Mouse (Mus musculus) hindbrain, postnatal 0 days (tissue): ENCODE results near the gene Ecm1. TPM values are rescaled to one million over a fixed set of nuclear protein-coding genes. Genes with fewer than 3 reads are reported as not detected.

ENCODE experiments used
- ATAC-seq: fragments of 200-750 bp; cut with Nextera tagmentation; 2 replicates; pipeline ENCODE4 v1.8.0; 2017; ENCODE audit warnings: mild to moderate bottlenecking, moderate TSS enrichment, moderate library complexity
- DNase-seq: peaks from one replicate; pipeline ENCODE4 v3.0.0-alpha.2; 2015; ENCODE audit warnings: low spot score
- H3K27ac ChIP-seq: fragments of 300-500 bp; sonication (generic); 2 replicates; pipeline ENCODE4 v1.5.1; 2014; ENCODE audit warnings: mild to moderate bottlenecking
- H3K27me3 ChIP-seq: fragments of 300-500 bp; sonication (generic); 2 replicates; pipeline ENCODE4 v1.6.1; 2014; ENCODE audit warnings: low read length, mixed read lengths; ENCODE audit not compliant: insufficient read depth
- H3K36me3 ChIP-seq: fragments of 300-500 bp; sonication (generic); 2 replicates; pipeline ENCODE4 v1.6.1; 2014; ENCODE audit warnings: low read length, mixed read lengths; ENCODE audit not compliant: insufficient read depth
- H3K4me1 ChIP-seq: fragments of 300-500 bp; sonication (generic); 2 replicates; pipeline ENCODE4 v1.6.1; 2014; ENCODE audit warnings: antibody characterized with exemption, low read length, mixed read lengths; ENCODE audit not compliant: insufficient read depth
- H3K4me2 ChIP-seq: fragments of 300-500 bp; sonication (generic); 2 replicates; pipeline ENCODE4 v1.6.1; 2014; ENCODE audit warnings: low read depth, mild to moderate bottlenecking, low read length, moderate library complexity, mixed read lengths
- H3K4me3 ChIP-seq: fragments of 300-500 bp; sonication (generic); 2 replicates; pipeline ENCODE4 v1.5.1; 2014; ENCODE audit warnings: low read length
- H3K9ac ChIP-seq: fragments of 300-500 bp; sonication (generic); replicated peaks from 2 replicates; pipeline ENCODE4 v1.6.1; 2014; ENCODE audit warnings: mild to moderate bottlenecking, low read length, moderate library complexity, mixed read lengths
- H3K9me3 ChIP-seq: fragments of 300-500 bp; sonication (generic); 2 replicates; pipeline ENCODE4 v1.6.1; 2016; ENCODE audit warnings: low read length, mixed read lengths
- CTCF ChIP-seq: IDR thresholded peaks from 2 replicates; pipeline ENCODE4 v1.5.1; 2016; ENCODE audit warnings: antibody characterized with exemption, control low read depth, low read depth
- WGBS: fragments of 180-500 bp; shearing (Covaris S2); extraction: QIAGEN DNeasy Blood & Tissue Kit; methylation state at CpG from one replicate; pipeline ENCODE4 v1.1.7; 2014; 5-methylcytosine and 5-hydroxymethylcytosine counted together
- microRNA-seq, 2 experiments: library from miRNA; unstranded; fragments of <30 nt; microRNA quantifications; one replicate each; pipeline ENCODE4; 2016
- polyA plus RNA-seq: library from polyadenylated mRNA; unstranded; fragments of >200 nt; fragmentation: Nextera tagmentation; extraction: Ambion mirVana; gene quantifications from 2 replicates; pipeline ENCODE4 v1.2.1, GENCODE M21; 2015
- total RNA-seq: library from RNA; depleted of rRNA; stranded (reverse); fragments of >200 nt; gene quantifications from 2 replicates; pipeline ENCODE4 v1.2.3, GENCODE M21; 2014; rRNA removed

The Ecm1 gene
- total and polyA plus RNA-seq, 2 experiments from 2014 or later: 11.4 TPM

DNA sequence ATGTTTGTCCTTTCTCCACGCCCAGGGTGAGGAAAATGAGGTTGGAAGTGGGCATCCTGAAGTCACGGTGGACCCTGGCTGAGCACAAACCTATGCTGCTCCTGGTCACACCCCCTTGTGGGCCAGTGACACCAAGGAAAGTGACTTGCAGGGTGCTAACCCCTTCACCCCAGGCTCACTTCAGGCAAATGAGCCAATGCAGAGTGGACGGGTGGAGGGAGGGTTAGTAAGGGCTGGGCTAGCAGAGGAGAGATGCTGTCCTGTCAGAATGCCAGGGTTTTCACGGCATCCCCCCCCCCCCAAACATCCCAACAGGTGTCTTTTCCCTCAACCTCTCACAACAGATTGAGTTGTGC, 52.2 kb downstream of the Ecm1 start:
- no peak for DNase-seq
- H3K9ac ChIP-seq: peak overlapping the region; percentile 42
- H3K36me3 ChIP-seq: no peaks in the 10 kb centered on the region
- no peak for TF ChIP-seq CTCF
- peak; percentile 15; the same call in 1 of the 2 replicates for ATAC-seq
- 0 out of 2 replicates have a peak overlapping the region, but pooled peaks have one; percentile 26 for H3K27ac ChIP-seq
- H3K4me3 ChIP-seq: peak overlapping the region; percentile 44
- no peaks in the 10 kb centered on the region for H3K27me3 ChIP-seq
- no peaks in the 10 kb centered on the region for H3K9me3 ChIP-seq
- H3K4me1 ChIP-seq: peaks cover 11% of the 10 kb centered on the region; the same call in 1 of the 2 replicates
- H3K4me2 ChIP-seq: peak overlapping the region; percentile 87
- WGBS: 8% methylated on average over 4 of the region's 4 CpGs

DNA sequence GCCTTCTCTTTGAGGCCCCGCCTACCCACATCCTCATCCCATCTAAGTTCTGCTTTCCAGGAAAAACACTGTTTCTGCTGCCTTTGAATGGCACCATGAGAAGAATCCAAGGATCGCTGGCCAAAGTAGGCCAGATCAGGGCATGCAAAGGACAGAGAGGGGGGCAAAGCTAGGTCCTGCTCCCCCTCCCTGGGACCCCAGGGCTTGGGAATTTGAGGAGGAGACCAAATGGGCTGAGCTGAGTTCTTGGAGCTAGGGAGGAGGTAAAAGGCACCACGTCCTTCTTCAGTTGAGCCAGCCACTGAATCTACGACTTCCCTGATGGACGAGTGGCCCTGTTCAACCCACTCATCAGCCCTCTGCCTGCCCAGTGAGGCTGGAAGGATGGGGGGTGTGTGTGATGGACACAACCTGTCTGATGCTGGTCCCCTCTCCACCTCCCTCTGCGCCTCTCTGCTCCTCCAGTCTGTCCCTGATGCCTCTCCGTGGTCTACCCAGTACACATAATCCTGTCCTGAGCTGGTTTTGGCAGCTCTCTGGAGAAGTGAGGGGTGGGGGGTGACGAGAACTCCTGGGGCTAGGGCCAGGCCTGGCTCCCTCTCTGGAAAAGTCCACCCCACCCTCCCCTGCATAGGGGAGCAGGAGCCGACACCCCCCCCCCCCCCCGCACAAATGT, 52.7 kb downstream of the Ecm1 start:
- no peak for DNase-seq
- Histone ChIP-seq H3K9me3 (no peaks in the 10 kb centered on the region), H3K9ac (no peak overlapping the region), H3K4me3 (no peak overlapping the region), H3K27me3 (no peaks in the 10 kb centered on the region), H3K4me1 (peaks cover 11% of the 10 kb centered on the region; the same call in 1 of the 2 replicates), H3K27ac (peak overlapping the region; percentile 11; the same call in 1 of the 2 replicates), H3K4me2 (peak overlapping the region; percentile 87), H3K36me3 (no peaks in the 10 kb centered on the region)
- ATAC-seq: 0 out of 2 replicates have a peak, but pooled peaks have one; percentile 15
- WGBS: 51% methylated on average over 10 of the region's 10 CpGs
- TF ChIP-seq CTCF: no peak

DNA sequence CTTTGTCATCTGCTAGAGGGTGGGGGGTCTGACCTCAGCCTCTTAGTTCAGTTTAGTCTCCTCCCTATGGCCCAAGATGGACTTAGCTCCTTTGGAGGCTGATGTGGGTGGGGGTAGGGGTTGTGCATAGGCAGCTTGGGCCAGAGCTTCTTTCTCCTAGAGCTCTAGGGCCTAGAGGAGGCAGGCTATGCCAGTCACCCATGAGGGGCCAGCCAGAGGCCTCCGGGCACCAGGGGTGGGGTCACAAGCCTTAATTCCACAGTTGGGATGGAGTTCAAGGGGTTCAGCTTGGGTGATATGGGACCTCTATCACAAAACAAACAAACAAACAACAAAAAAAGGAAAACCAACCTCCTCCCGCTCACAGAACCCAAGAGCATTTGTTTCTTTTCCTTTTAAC, 53.7 kb downstream of the Ecm1 start:
- no peak overlapping the region for H3K4me2 ChIP-seq
- ATAC-seq: no peak
- WGBS: 83% methylated on average over 2 of the region's 2 CpGs

DNA sequence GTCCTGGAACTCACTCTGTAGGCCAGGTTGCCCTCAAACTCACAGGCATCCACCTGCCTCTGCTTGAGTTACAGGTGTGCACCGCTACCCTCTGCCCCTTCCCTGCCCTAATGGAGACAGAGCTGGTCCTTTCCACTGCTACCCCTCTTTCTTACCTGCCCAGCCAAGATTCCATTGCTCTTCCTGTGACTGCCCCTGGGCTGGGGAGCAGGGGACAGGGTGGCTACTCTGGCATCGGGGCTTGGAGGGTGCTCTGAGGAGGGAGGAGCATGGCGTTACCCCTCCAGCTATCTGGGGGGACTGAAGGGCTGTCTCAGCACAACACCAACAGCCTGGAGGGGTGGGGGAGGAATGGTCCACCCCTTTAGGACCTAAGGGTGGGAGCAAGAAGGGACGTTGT, 54.1 kb downstream of the Ecm1 start:
- H3K27me3 ChIP-seq: no peaks in the 10 kb centered on the region
- H3K9me3 ChIP-seq: no peaks in the 10 kb centered on the region
- peaks cover 11% of the 10 kb centered on the region; the same call in 1 of the 2 replicates for H3K4me1 ChIP-seq
- 87% methylated on average over 4 of the region's 4 CpGs for WGBS
- H3K36me3 ChIP-seq: no peaks in the 10 kb centered on the region
- ATAC-seq (no peak), DNase-seq (no peak)
- no peak overlapping the region for H3K4me3 ChIP-seq
- no peak overlapping the region for H3K4me2 ChIP-seq
- no peak for TF ChIP-seq CTCF
- no peak overlapping the region for H3K27ac ChIP-seq
- no peak overlapping the region for H3K9ac ChIP-seq

More for the DNA sequence above, 53.7 kb downstream of the Ecm1 start:
- H3K27me3 ChIP-seq: no peaks in the 10 kb centered on the region
- no peak overlapping the region for H3K4me3 ChIP-seq
- H3K27ac ChIP-seq: no peak overlapping the region
- DNase-seq: no peak
- peaks cover 11% of the 10 kb centered on the region; the same call in 1 of the 2 replicates for H3K4me1 ChIP-seq
- no peaks in the 10 kb centered on the region for H3K9me3 ChIP-seq
- H3K9ac ChIP-seq: no peak overlapping the region
- no peaks in the 10 kb centered on the region for H3K36me3 ChIP-seq
- no peak for TF ChIP-seq CTCF

DNA sequence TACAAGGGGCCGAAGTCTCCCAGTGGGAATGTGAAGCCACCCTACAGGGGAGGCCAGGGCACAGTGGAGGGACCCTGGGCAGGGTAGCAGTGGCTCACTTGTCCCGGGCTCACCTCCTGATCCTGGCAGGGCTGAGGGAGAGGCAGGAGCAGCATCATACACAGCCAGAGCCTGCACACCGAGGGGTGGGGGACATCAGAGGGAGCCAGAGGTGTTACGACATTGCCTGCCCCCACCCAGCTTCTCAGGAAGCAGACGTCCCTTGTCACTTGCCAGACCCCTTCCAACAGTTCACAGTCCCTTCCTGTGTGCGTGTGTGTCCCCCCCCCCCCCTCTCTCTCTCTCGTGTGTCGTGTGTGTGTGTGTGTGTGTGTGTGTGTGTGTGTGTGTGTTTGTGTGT, 54.5 kb downstream of the Ecm1 start:
- Histone ChIP-seq H3K4me2 (no peak overlapping the region), H3K9me3 (no peaks in the 10 kb centered on the region), H3K27ac (no peak overlapping the region), H3K9ac (no peak overlapping the region), H3K36me3 (no peaks in the 10 kb centered on the region), H3K4me3 (no peak overlapping the region), H3K27me3 (no peaks in the 10 kb centered on the region), H3K4me1 (peaks cover 11% of the 10 kb centered on the region; the same call in 1 of the 2 replicates)
- no peak for TF ChIP-seq CTCF
- no peak for DNase-seq
- no peak for ATAC-seq
- WGBS: 72% methylated on average over 6 of the region's 8 CpGs

Small RNA genes lying within 50 kb of the gene (microRNA-seq; reads per million reads assigned to microRNA genes)
- gene Mir7014: 0 reads per million in 2 experiments

Other genes starting within 250 kb of the Ecm1 start
- 4.9 and 6.7 TPM in 2 replicates for gene Ctsk, start 240.3 kb downstream of the Ecm1 start, total RNA-seq
- gene Ctsk, start 240.3 kb downstream of the Ecm1 start, polyA plus RNA-seq: 11.6 TPM in 2 replicates
- gene Ctss, start 212.8 kb downstream of the Ecm1 start, total RNA-seq: 9.8 and 11.5 TPM in 2 replicates
- 26.1 and 26.6 TPM in 2 replicates for gene Ctss, start 212.8 kb downstream of the Ecm1 start, polyA plus RNA-seq
- gene Hormad1, start 179.9 kb downstream of the Ecm1 start, total RNA-seq: not detected in 2 replicates
- gene Hormad1, start 179.9 kb downstream of the Ecm1 start, polyA plus RNA-seq: not detected in 2 replicates
- gene Golph3l, start 150.6 kb downstream of the Ecm1 start, total RNA-seq: 17.3 and 18.4 TPM in 2 replicates
- 19.3 and 20.1 TPM in 2 replicates for gene Golph3l, start 150.6 kb downstream of the Ecm1 start, polyA plus RNA-seq
- 84.3 and 93.8 TPM in 2 replicates for gene Ensa, start 114.6 kb downstream of the Ecm1 start, total RNA-seq
- gene Ensa, start 114.6 kb downstream of the Ecm1 start, polyA plus RNA-seq: 136 and 139 TPM in 2 replicates
- 110 and 126 TPM in 2 replicates for gene Mcl1, start 80.8 kb downstream of the Ecm1 start, total RNA-seq
- 38.8 and 41.5 TPM in 2 replicates for gene Mcl1, start 80.8 kb downstream of the Ecm1 start, polyA plus RNA-seq
- 1.0 and 1.6 TPM in 2 replicates for gene Adamtsl4, start 51.7 kb downstream of the Ecm1 start, total RNA-seq
- gene Adamtsl4, start 51.7 kb downstream of the Ecm1 start, polyA plus RNA-seq: 1.4 and 2.1 TPM in 2 replicates
- 32.8 and 40.3 TPM in 2 replicates for gene Tars2, start 20.6 kb upstream of the Ecm1 start, total RNA-seq
- 39.5 and 40.9 TPM in 2 replicates for gene Tars2, start 20.6 kb upstream of the Ecm1 start, polyA plus RNA-seq
- 22.7 and 24.3 TPM in 2 replicates for gene Rprd2, start 79.3 kb upstream of the Ecm1 start, total RNA-seq
- 20.3 and 21.2 TPM in 2 replicates for gene Rprd2, start 79.3 kb upstream of the Ecm1 start, polyA plus RNA-seq
- gene Prpf3, start 116.3 kb upstream of the Ecm1 start, total RNA-seq: 2.6 and 7.7 TPM in 2 replicates
- 22.6 and 23.0 TPM in 2 replicates for gene Prpf3, start 116.3 kb upstream of the Ecm1 start, polyA plus RNA-seq
- gene Mrps21, start 131.9 kb upstream of the Ecm1 start, total RNA-seq: 128 and 145 TPM in 2 replicates
- 271 and 273 TPM in 2 replicates for gene Mrps21, start 131.9 kb upstream of the Ecm1 start, polyA plus RNA-seq
- gene Ciart, start 142.7 kb upstream of the Ecm1 start, total RNA-seq: 2.5 and 4.3 TPM in 2 replicates
- gene Ciart, start 142.7 kb upstream of the Ecm1 start, polyA plus RNA-seq: 7.5 and 11.4 TPM in 2 replicates
- 2.6 and 5.5 TPM in 2 replicates for gene BC028528, start 152.4 kb upstream of the Ecm1 start, total RNA-seq
- 21.3 and 23.3 TPM in 2 replicates for gene BC028528, start 152.4 kb upstream of the Ecm1 start, polyA plus RNA-seq
- gene Aph1a, start 154.4 kb upstream of the Ecm1 start, total RNA-seq: 75.9 and 99.4 TPM in 2 replicates
- 41.1 and 42.2 TPM in 2 replicates for gene Aph1a, start 154.4 kb upstream of the Ecm1 start, polyA plus RNA-seq
- gene Car14, start 165.1 kb upstream of the Ecm1 start, total RNA-seq: 7.5 and 9.4 TPM in 2 replicates
- gene Car14, start 165.1 kb upstream of the Ecm1 start, polyA plus RNA-seq: 16.7 and 17.8 TPM in 2 replicates
- 26.2 and 27.5 TPM in 2 replicates for gene Anp32e, start 189.7 kb upstream of the Ecm1 start, total RNA-seq
- gene Anp32e, start 189.7 kb upstream of the Ecm1 start, polyA plus RNA-seq: 127 and 128 TPM in 2 replicates